Comparison of ENCODE assay signal across 10 mouse cellular contexts in the genomic region with DNA sequence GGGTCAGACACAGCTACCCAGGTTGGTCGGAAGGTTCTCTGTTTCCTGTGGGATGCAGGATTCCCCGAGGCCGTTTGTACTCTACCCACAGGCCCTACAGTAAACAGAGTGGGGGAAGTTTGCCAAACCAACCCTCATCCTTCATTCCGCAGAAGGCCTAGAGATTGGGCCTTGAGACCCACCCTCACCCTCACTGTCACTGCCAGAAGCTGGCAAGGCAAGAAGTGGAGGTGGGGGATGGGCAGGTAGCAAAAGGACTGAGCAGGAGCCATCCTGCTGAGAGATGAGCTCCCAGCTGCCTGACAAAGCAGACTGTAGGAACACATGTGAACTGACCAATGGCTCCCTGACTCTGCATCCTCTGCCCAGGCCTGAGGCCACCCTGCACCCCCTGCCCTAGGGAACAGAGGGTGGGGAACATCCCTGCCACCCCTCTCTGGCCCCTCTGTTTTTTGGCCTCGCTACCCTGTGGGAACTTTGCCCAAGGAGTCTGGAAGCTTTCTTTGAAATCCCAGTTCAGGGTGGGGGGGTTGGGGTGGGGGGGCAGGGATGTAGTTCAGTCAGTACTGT. TPM values are rescaled to one million over a fixed set of nuclear protein-coding genes. Genes with fewer than 3 reads are reported as not detected.
DNase-seq lines count a peak whose midpoint lies in the region; ATAC-seq and TF ChIP-seq lines count a peak whose summit lies in the region.
"Had no signal": no experiment of that assay in that cellular context is flagged by ENCODE, and none has a peak within 500 bp of the region (broad histone marks: within the 10 kb centered on the region; RNA-seq: fewer than 3 reads in every experiment).

No protein-coding gene starts in this region.

- no peak for DNase-seq in forebrain, embryonic 10.5 days (ENCODE audit: extremely low spot score, low spot score)
- no peak for DNase-seq in lung, postnatal 4 days
- DNase-seq in embryo, embryonic 11 days, result no peak
- no peak for DNase-seq in limb, embryonic 10.5 days (ENCODE audit: low spot score)
- DNase-seq: thymus, postnatal 14 days had no signal

- no peak for TF ChIP-seq CTCF in E14TG2a.4 (conservative IDR thresholded peaks at IDR 0.05; ENCODE audit: low read length)

- H3K4me1 ChIP-seq in forebrain, embryonic 10.5 days, result peaks cover 20% of the 10 kb centered on the region
- H3K4me1 ChIP-seq in forebrain, embryonic 15.5 days, result peaks cover 10% of the 10 kb centered on the region
- H3K4me1 ChIP-seq in lung, embryonic 15.5 days, result 0 out of 2 replicates have a peak, but pooled peaks cover 7% of the 10 kb centered on the region
- peaks cover 86% of the 10 kb centered on the region for H3K4me1 ChIP-seq in E14TG2a.4 (replicated peaks; ENCODE audit: low read depth, low read length)
- H3K4me1 ChIP-seq in hindbrain, embryonic 16.5 days (ENCODE audit: control insufficient read depth, insufficient read depth, low read depth, low read length), result peaks cover 7% of the 10 kb centered on the region
- 0 out of 2 replicates have a peak, but pooled peaks cover 4% of the 10 kb centered on the region for H3K4me1 ChIP-seq in limb, embryonic 10.5 days

- peak overlapping the region; percentile 22; the same call in 1 of the 2 replicates for H3K27ac ChIP-seq in forebrain, embryonic 10.5 days
- H3K27ac ChIP-seq in forebrain, embryonic 15.5 days (replicated peaks), result no peak overlapping the region
- H3K27ac ChIP-seq in lung, embryonic 15.5 days, result no peak overlapping the region
- H3K27ac ChIP-seq in hindbrain, embryonic 16.5 days (ENCODE audit: low read depth, low read length), result no peak overlapping the region
- H3K27ac ChIP-seq in limb, embryonic 10.5 days, result no peak overlapping the region
- H3K27ac ChIP-seq: macrophage had no signal

- no peak; the same call in 1 of the 2 replicates for ATAC-seq in forebrain, embryonic 15.5 days (replicated peaks)
- peak; percentile 53; the same call in 1 of the 2 replicates for ATAC-seq in lung, embryonic 15.5 days (ENCODE audit: borderline replicate concordance, extremely low read depth, low FRiP score, low TSS enrichment)
- ATAC-seq in hindbrain, embryonic 16.5 days, result peak; percentile 71

- H3K9ac ChIP-seq in forebrain, embryonic 15.5 days (replicated peaks), result no peak overlapping the region
- no peak overlapping the region for H3K9ac ChIP-seq in lung, embryonic 15.5 days
- no peak overlapping the region for H3K9ac ChIP-seq in hindbrain, embryonic 16.5 days (ENCODE audit: low read depth, low read length)

- H3K27me3 ChIP-seq in forebrain, embryonic 10.5 days (ENCODE audit: poor library complexity, severe bottlenecking), result peaks cover 42% of the 10 kb centered on the region
- H3K27me3 ChIP-seq in forebrain, embryonic 15.5 days, result no peaks in the 10 kb centered on the region
- peaks cover 3% of the 10 kb centered on the region; the same call in 1 of the 2 replicates for H3K27me3 ChIP-seq in lung, embryonic 15.5 days
- peaks cover 4% of the 10 kb centered on the region; the same call in 1 of the 2 replicates for H3K27me3 ChIP-seq in E14TG2a.4 (ENCODE audit: insufficient read depth, low read length)
- H3K27me3 ChIP-seq in hindbrain, embryonic 16.5 days (replicated peaks; ENCODE audit: control insufficient read depth, insufficient read depth, low read length), result no peaks in the 10 kb centered on the region; the same call in 1 of the 2 replicates
- peaks cover 19% of the 10 kb centered on the region; the same call in 1 of the 2 replicates for H3K27me3 ChIP-seq in limb, embryonic 10.5 days (ENCODE audit: low read depth, poor library complexity, severe bottlenecking)

- H3K9me3 ChIP-seq in forebrain, embryonic 10.5 days, result no peaks in the 10 kb centered on the region
- H3K9me3 ChIP-seq in forebrain, embryonic 15.5 days, result no peaks in the 10 kb centered on the region
- no peaks in the 10 kb centered on the region for H3K9me3 ChIP-seq in lung, embryonic 15.5 days
- H3K9me3 ChIP-seq in E14TG2a.4 (ENCODE audit: low read length), result no peaks in the 10 kb centered on the region
- H3K9me3 ChIP-seq in hindbrain, embryonic 16.5 days (ENCODE audit: control insufficient read depth, low read length), result no peaks in the 10 kb centered on the region
- H3K9me3 ChIP-seq in limb, embryonic 10.5 days (replicated peaks), result no peaks in the 10 kb centered on the region

- 68% methylated on average over 5 of the region's 5 CpGs for WGBS in forebrain, embryonic 10.5 days
- WGBS in forebrain, embryonic 15.5 days, result 46% methylated on average over 5 of the region's 5 CpGs
- WGBS in lung, embryonic 15.5 days, result 42% methylated on average over 5 of the region's 5 CpGs
- WGBS in hindbrain, embryonic 16.5 days, result 52% methylated on average over 5 of the region's 5 CpGs
- 75% methylated on average over 5 of the region's 5 CpGs for WGBS in limb, embryonic 10.5 days

- no peak overlapping the region for H3K4me3 ChIP-seq in forebrain, embryonic 10.5 days
- no peak overlapping the region for H3K4me3 ChIP-seq in forebrain, embryonic 15.5 days
- no peak overlapping the region for H3K4me3 ChIP-seq in lung, embryonic 15.5 days
- 0 out of 2 replicates have a peak overlapping the region, but pooled peaks have one; percentile 17 for H3K4me3 ChIP-seq in E14TG2a.4 (replicated peaks; ENCODE audit: low read length)
- no peak overlapping the region for H3K4me3 ChIP-seq in hindbrain, embryonic 16.5 days (ENCODE audit: low read length)
- no peak overlapping the region for H3K4me3 ChIP-seq in limb, embryonic 10.5 days

- no peak overlapping the region for H3K4me2 ChIP-seq in forebrain, embryonic 15.5 days (replicated peaks)
- no peak overlapping the region for H3K4me2 ChIP-seq in lung, embryonic 15.5 days
- no peak overlapping the region for H3K4me2 ChIP-seq in hindbrain, embryonic 16.5 days (ENCODE audit: low read length)

- H3K36me3 ChIP-seq in forebrain, embryonic 10.5 days (replicated peaks), result no peaks in the 10 kb centered on the region
- H3K36me3 ChIP-seq in forebrain, embryonic 15.5 days, result no peaks in the 10 kb centered on the region
- H3K36me3 ChIP-seq in lung, embryonic 15.5 days, result no peaks in the 10 kb centered on the region
- H3K36me3 ChIP-seq in E14TG2a.4 (ENCODE audit: insufficient read depth, low read length), result peaks cover 9% of the 10 kb centered on the region
- no peaks in the 10 kb centered on the region for H3K36me3 ChIP-seq in hindbrain, embryonic 16.5 days (ENCODE audit: control insufficient read depth, insufficient read depth, low read length)
- no peaks in the 10 kb centered on the region for H3K36me3 ChIP-seq in limb, embryonic 10.5 days

RNA-seq across cellular contexts. Expression of a gene that starts 12.4 kb away (rescaled TPM):
- 0.05 and 0.09 TPM in 2 replicates for polyA plus RNA-seq in forebrain, embryonic 10.5 days (2016; fragmentation: Nextera tagmentation; extraction: Ambion mirVana)
- polyA plus RNA-seq in forebrain, embryonic 15.5 days (2015; fragmentation: Nextera tagmentation; extraction: Ambion mirVana), result 6.6 TPM in 2 replicates
- polyA plus RNA-seq in lung, embryonic 15.5 days (2015; fragmentation: Nextera tagmentation; extraction: Ambion mirVana), result 0.30 and 0.34 TPM in 2 replicates
- 2.7 and 2.8 TPM in 2 replicates for polyA plus RNA-seq in hindbrain, embryonic 16.5 days (2015; fragmentation: Nextera tagmentation; extraction: Ambion mirVana)
- 0.06 and 0.09 TPM in 2 replicates for polyA plus RNA-seq in limb, embryonic 10.5 days (2016; fragmentation: Nextera tagmentation; extraction: Ambion mirVana)
